Mouse (Mus musculus) midbrain, embryonic 13.5 days (tissue): Measurements from ENCODE around the gene Fars2. TPM values are rescaled to one million over a fixed set of nuclear protein-coding genes. Genes with fewer than 3 reads are reported as not detected.

Experiments
- ATAC-seq: fragments of 200-750 bp; cut with Nextera tagmentation; 2 replicates; pipeline ENCODE4 v1.8.0; 2017; ENCODE audit warnings: mild to moderate bottlenecking, moderate TSS enrichment, moderate library complexity
- H3K27ac ChIP-seq: fragments of 300-500 bp; sonication (generic); 2 replicates; pipeline ENCODE4 v1.5.1; 2015; ENCODE audit warnings: inconsistent platforms, mild to moderate bottlenecking, moderate library complexity
- H3K27me3 ChIP-seq: fragments of 300-500 bp; sonication (generic); 2 replicates; pipeline ENCODE4 v1.6.1; 2015; ENCODE audit warnings: mild to moderate bottlenecking, inconsistent platforms
- H3K36me3 ChIP-seq: fragments of 300-500 bp; sonication (generic); 2 replicates; pipeline ENCODE4 v1.6.1; 2015; ENCODE audit warnings: mild to moderate bottlenecking, inconsistent platforms
- H3K4me1 ChIP-seq: fragments of 300-500 bp; sonication (generic); replicated peaks from 2 replicates; pipeline ENCODE4 v1.6.1; 2015; ENCODE audit warnings: inconsistent platforms
- H3K4me2 ChIP-seq: fragments of 300-500 bp; sonication (generic); replicated peaks from 2 replicates; pipeline ENCODE4 v1.6.1; 2015; ENCODE audit warnings: moderate library complexity, mild to moderate bottlenecking, inconsistent platforms
- H3K4me3 ChIP-seq: fragments of 300-500 bp; sonication (generic); replicated peaks from 2 replicates; pipeline ENCODE4 v1.5.1; 2015; ENCODE audit warnings: mild to moderate bottlenecking, inconsistent platforms
- H3K9ac ChIP-seq: fragments of 300-500 bp; sonication (generic); replicated peaks from 2 replicates; pipeline ENCODE4 v1.6.1; 2015; ENCODE audit warnings: mild to moderate bottlenecking, inconsistent platforms
- H3K9me3 ChIP-seq: fragments of 300-500 bp; sonication (generic); 2 replicates; pipeline ENCODE4 v1.6.1; 2016; ENCODE audit warnings: mild to moderate bottlenecking, inconsistent platforms
- WGBS: fragments of 180-500 bp; shearing (Covaris S2); methylation state at CpG from one replicate; pipeline ENCODE4 v1.1.7; 2015; 5-methylcytosine and 5-hydroxymethylcytosine counted together
- polyA plus RNA-seq: library from polyadenylated mRNA; unstranded; fragments of >200 nt; fragmentation: Nextera tagmentation; extraction: Ambion mirVana; gene quantifications from 2 replicates; pipeline ENCODE4 v1.2.1, GENCODE M21; 2015

Fars2 gene
- polyA plus RNA-seq, 1 experiment from 2014 or later, result 29.5 TPM

GRCm38 (mm10) chr13:36513126-36513525, 395.9 kb downstream of the Fars2 start:
- WGBS, result 84% methylated on average over 1 of the region's 1 CpGs
- Histone ChIP-seq H3K27ac (no peak overlapping the region), H3K27me3 (no peaks in the 10 kb centered on the region), H3K4me3 (no peak overlapping the region), H3K9me3 (no peaks in the 10 kb centered on the region), H3K36me3 (no peaks in the 10 kb centered on the region), H3K4me2 (no peak overlapping the region), H3K9ac (no peak overlapping the region), H3K4me1 (peaks cover 9% of the 10 kb centered on the region)
- no peak for ATAC-seq

- Histone ChIP-seq H3K27ac (peak overlapping the region; percentile 66), H3K4me2 (peak overlapping the region; percentile 24)
- WGBS, result 20% methylated on average over 9 of the region's 9 CpGs
Observed at GRCm38 (mm10) chr13:36518144-36518571, 400.9 kb downstream of the Fars2 start.

GRCm38 (mm10) chr13:36527761-36528160, 410.5 kb downstream of the Fars2 start:
- H3K4me2 ChIP-seq, result no peak overlapping the region
- H3K27ac ChIP-seq, result no peak overlapping the region
- H3K4me1 ChIP-seq, result peaks cover 9% of the 10 kb centered on the region
- no peak for ATAC-seq
- WGBS, result 99% methylated on average over 4 of the region's 4 CpGs
- H3K4me3 ChIP-seq, result no peak overlapping the region
- H3K9ac ChIP-seq, result no peak overlapping the region
- no peaks in the 10 kb centered on the region for H3K27me3 ChIP-seq
- H3K36me3 ChIP-seq, result no peaks in the 10 kb centered on the region
- H3K9me3 ChIP-seq, result no peaks in the 10 kb centered on the region

More at GRCm38 (mm10) chr13:36518144-36518571, 400.9 kb downstream of the Fars2 start:
- Histone ChIP-seq H3K4me1 (peaks cover 14% of the 10 kb centered on the region), H3K36me3 (no peaks in the 10 kb centered on the region), H3K9me3 (no peaks in the 10 kb centered on the region), H3K27me3 (no peaks in the 10 kb centered on the region), H3K9ac (no peak overlapping the region), H3K4me3 (no peak overlapping the region)
- peak; percentile 84 for ATAC-seq

- no peaks in the 10 kb centered on the region for H3K9me3 ChIP-seq
- no peak overlapping the region for H3K27ac ChIP-seq
- H3K36me3 ChIP-seq, result no peaks in the 10 kb centered on the region
- H3K4me3 ChIP-seq, result no peak overlapping the region
- H3K9ac ChIP-seq, result no peak overlapping the region
- 64% methylated on average over 8 of the region's 8 CpGs for WGBS
- H3K4me2 ChIP-seq, result no peak overlapping the region
- ATAC-seq, result no peak
- H3K27me3 ChIP-seq, result no peaks in the 10 kb centered on the region
- peaks cover 9% of the 10 kb centered on the region for H3K4me1 ChIP-seq
Observed at GRCm38 (mm10) chr13:36528223-36528895, 411.1 kb downstream of the Fars2 start.

- WGBS, result 92% methylated on average over 5 of the region's 5 CpGs
Observed at GRCm38 (mm10) chr13:36529467-36530039, 412.3 kb downstream of the Fars2 start.

GRCm38 (mm10) chr13:36530852-36531251, 413.6 kb downstream of the Fars2 start:
- Histone ChIP-seq H3K4me2 (no peak overlapping the region), H3K27me3 (no peaks in the 10 kb centered on the region), H3K36me3 (no peaks in the 10 kb centered on the region), H3K9me3 (no peaks in the 10 kb centered on the region), H3K4me3 (no peak overlapping the region), H3K4me1 (peaks cover 15% of the 10 kb centered on the region), H3K9ac (no peak overlapping the region), H3K27ac (no peak overlapping the region)
- ATAC-seq, result no peak
- 94% methylated on average over 1 of the region's 1 CpGs for WGBS

More at GRCm38 (mm10) chr13:36529467-36530039, 412.3 kb downstream of the Fars2 start:
- no peak overlapping the region for H3K4me2 ChIP-seq
- no peaks in the 10 kb centered on the region for H3K27me3 ChIP-seq
- H3K36me3 ChIP-seq, result no peaks in the 10 kb centered on the region
- no peak overlapping the region for H3K9ac ChIP-seq
- H3K4me1 ChIP-seq, result peaks cover 12% of the 10 kb centered on the region
- H3K27ac ChIP-seq, result no peak overlapping the region
- H3K4me3 ChIP-seq, result no peak overlapping the region
- no peaks in the 10 kb centered on the region for H3K9me3 ChIP-seq
- ATAC-seq, result no peak

- H3K36me3 ChIP-seq, result no peaks in the 10 kb centered on the region
- H3K4me3 ChIP-seq, result no peak overlapping the region
- H3K9me3 ChIP-seq, result no peaks in the 10 kb centered on the region
- H3K27me3 ChIP-seq, result no peaks in the 10 kb centered on the region
- no peak overlapping the region for H3K27ac ChIP-seq
- no peak for ATAC-seq
- H3K4me1 ChIP-seq, result peaks cover 16% of the 10 kb centered on the region
- no peak overlapping the region for H3K9ac ChIP-seq
- WGBS, result 70% methylated on average over 3 of the region's 3 CpGs
- H3K4me2 ChIP-seq, result no peak overlapping the region
Observed at GRCm38 (mm10) chr13:36531893-36532292, 414.7 kb downstream of the Fars2 start.

GRCm38 (mm10) chr13:36533071-36533470, 415.9 kb downstream of the Fars2 start:
- WGBS, result 91% methylated on average over 5 of the region's 5 CpGs
- ATAC-seq, result no peak

GRCm38 (mm10) chr13:36533518-36533917, 416.3 kb downstream of the Fars2 start:
- H3K4me3 ChIP-seq, result no peak overlapping the region
- H3K9ac ChIP-seq, result no peak overlapping the region
- H3K36me3 ChIP-seq, result no peaks in the 10 kb centered on the region
- no peaks in the 10 kb centered on the region for H3K9me3 ChIP-seq
- ATAC-seq, result no peak
- 78% methylated on average over 7 of the region's 7 CpGs for WGBS
- no peaks in the 10 kb centered on the region for H3K27me3 ChIP-seq
- H3K4me2 ChIP-seq, result no peak overlapping the region
- H3K27ac ChIP-seq, result no peak overlapping the region
- peaks cover 23% of the 10 kb centered on the region for H3K4me1 ChIP-seq

More at GRCm38 (mm10) chr13:36533071-36533470, 415.9 kb downstream of the Fars2 start:
- Histone ChIP-seq H3K27ac (no peak overlapping the region), H3K4me1 (peaks cover 19% of the 10 kb centered on the region; the same call in 1 of the 2 replicates), H3K9me3 (no peaks in the 10 kb centered on the region), H3K27me3 (no peaks in the 10 kb centered on the region), H3K4me2 (no peak overlapping the region), H3K4me3 (no peak overlapping the region), H3K9ac (no peak overlapping the region), H3K36me3 (no peaks in the 10 kb centered on the region)

- Histone ChIP-seq H3K9me3 (no peaks in the 10 kb centered on the region), H3K36me3 (no peaks in the 10 kb centered on the region), H3K9ac (no peak overlapping the region), H3K4me3 (no peak overlapping the region), H3K27me3 (no peaks in the 10 kb centered on the region), H3K4me1 (peaks cover 29% of the 10 kb centered on the region), H3K27ac (no peak overlapping the region), H3K4me2 (no peak overlapping the region)
- ATAC-seq, result no peak
- 72% methylated on average over 8 of the region's 8 CpGs for WGBS
Observed at GRCm38 (mm10) chr13:36533966-36534540, 416.8 kb downstream of the Fars2 start.

- Histone ChIP-seq H3K4me3 (no peak overlapping the region), H3K9me3 (no peaks in the 10 kb centered on the region), H3K4me2 (no peak overlapping the region), H3K27ac (peak overlapping the region; percentile 80), H3K9ac (no peak overlapping the region), H3K27me3 (no peaks in the 10 kb centered on the region), H3K4me1 (peaks cover 40% of the 10 kb centered on the region), H3K36me3 (no peaks in the 10 kb centered on the region)
- 76% methylated on average over 3 of the region's 3 CpGs for WGBS
- ATAC-seq, result no peak
Observed at GRCm38 (mm10) chr13:36537580-36537979, 420.4 kb downstream of the Fars2 start.

- 30% methylated on average over 2 of the region's 2 CpGs for WGBS
- H3K27me3 ChIP-seq, result no peaks in the 10 kb centered on the region
- peaks cover 40% of the 10 kb centered on the region for H3K4me1 ChIP-seq
- ATAC-seq, result peak; percentile 69
- no peak overlapping the region for H3K9ac ChIP-seq
- H3K4me3 ChIP-seq, result no peak overlapping the region
- no peak overlapping the region for H3K4me2 ChIP-seq
- no peaks in the 10 kb centered on the region for H3K36me3 ChIP-seq
- H3K27ac ChIP-seq, result peak overlapping the region; percentile 80
- H3K9me3 ChIP-seq, result no peaks in the 10 kb centered on the region; the same call in 1 of the 2 replicates
Observed at GRCm38 (mm10) chr13:36538385-36538784, 421.2 kb downstream of the Fars2 start.
